Mouse (Mus musculus): ENCODE data around the gene Mgst3. TPM values are rescaled to one million over a fixed set of nuclear protein-coding genes. Genes with fewer than 3 reads are reported as not detected.
A peak's percentile ranks its signal among the peaks of the same experiment; 100 is the strongest.

Mgst3 gene
- polyA plus RNA-seq, 1 experiment from 2014 or later = 226 TPM

DNA sequence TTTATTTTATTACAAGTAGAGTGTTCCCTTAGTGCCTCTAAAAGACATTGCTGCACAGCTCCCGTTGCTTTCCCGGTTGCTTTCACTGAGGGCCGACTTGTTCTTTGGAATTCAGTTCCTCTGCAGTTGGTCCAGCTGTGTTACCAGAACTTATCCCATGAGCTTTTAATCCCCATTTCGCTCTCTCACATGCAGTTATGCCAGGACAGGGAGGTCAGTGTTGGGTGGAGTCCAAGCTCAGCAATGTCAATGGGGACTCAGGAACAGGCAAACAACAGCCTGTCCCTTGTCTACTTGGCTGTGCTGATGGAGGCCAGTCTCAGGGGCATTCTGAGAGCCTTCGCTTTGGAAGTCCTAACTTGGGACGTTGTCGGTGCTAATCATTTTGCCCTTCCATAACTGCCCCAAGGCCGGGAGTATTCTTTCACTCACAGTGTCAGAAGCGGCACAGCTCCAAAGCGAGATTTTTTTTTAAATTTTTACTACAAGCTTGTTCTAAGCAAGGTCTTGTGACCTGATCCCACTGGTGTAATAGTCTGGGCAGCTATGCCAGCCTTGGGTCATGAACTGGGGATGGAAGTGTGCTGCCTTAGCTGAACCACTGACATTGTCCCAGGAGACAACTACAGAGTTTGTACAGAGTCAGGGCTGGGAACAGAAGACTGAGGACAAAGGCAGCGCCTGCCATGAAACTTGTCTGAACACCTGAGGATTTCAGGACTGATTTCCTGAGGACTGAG, 29.0 kb upstream of the Mgst3 start:
- H3K4me2 ChIP-seq (ENCODE audit: low read depth, low read length) = no peak overlapping the region
- H3K4me1 ChIP-seq (ENCODE audit: control insufficient read depth, insufficient read depth, low read length) = no peaks in the 10 kb centered on the region
- no peak overlapping the region for H3K9ac ChIP-seq (replicated peaks; ENCODE audit: low read depth, low read length)
- no peaks in the 10 kb centered on the region for H3K27me3 ChIP-seq (ENCODE audit: control insufficient read depth, insufficient read depth, low read length)
- H3K27ac ChIP-seq (ENCODE audit: low read depth, low read length) = no peak overlapping the region
- no peak overlapping the region for H3K4me3 ChIP-seq (ENCODE audit: low read depth, low read length)
- H3K9me3 ChIP-seq (ENCODE audit: control insufficient read depth, low read length) = no peaks in the 10 kb centered on the region
- no peak for ATAC-seq (ENCODE audit: low read depth)
- 82% methylated on average over 11 of the region's 11 CpGs for WGBS
- no peaks in the 10 kb centered on the region for H3K36me3 ChIP-seq (ENCODE audit: control insufficient read depth, insufficient read depth, low read length)

DNA sequence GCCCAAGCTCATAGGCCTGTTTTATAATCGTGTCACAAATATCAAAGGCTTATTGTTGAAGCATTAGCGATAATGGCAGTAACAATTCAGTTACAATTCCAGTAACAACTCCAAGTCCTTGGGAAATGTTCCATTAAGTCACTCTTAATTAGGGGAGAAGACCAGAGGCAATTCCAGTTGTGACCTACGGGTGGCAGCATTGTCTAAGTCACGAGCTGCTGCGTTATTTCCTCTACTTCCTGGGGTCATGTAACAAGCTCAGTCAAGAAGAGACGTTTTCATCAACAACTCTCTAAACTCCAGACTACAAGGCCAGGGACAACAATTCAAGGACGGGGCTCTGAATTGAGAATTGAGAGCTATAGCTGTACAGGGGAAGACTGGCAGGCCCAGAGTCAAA, 21.2 kb upstream of the Mgst3 start:
- 4% methylated on average over 7 of the region's 7 CpGs for WGBS
- Histone ChIP-seq H3K4me2 (ENCODE audit: low read depth, low read length) (no peak overlapping the region), H3K27ac (ENCODE audit: low read depth, low read length) (no peak overlapping the region), H3K9ac (replicated peaks; ENCODE audit: low read depth, low read length) (no peak overlapping the region), H3K4me3 (ENCODE audit: low read depth, low read length) (no peak overlapping the region), H3K9me3 (ENCODE audit: control insufficient read depth, low read length) (no peaks in the 10 kb centered on the region), H3K36me3 (ENCODE audit: control insufficient read depth, insufficient read depth, low read length) (no peaks in the 10 kb centered on the region), H3K4me1 (ENCODE audit: control insufficient read depth, insufficient read depth, low read length) (no peaks in the 10 kb centered on the region), H3K27me3 (ENCODE audit: control insufficient read depth, insufficient read depth, low read length) (no peaks in the 10 kb centered on the region)
- ATAC-seq (ENCODE audit: low read depth) = peak; percentile 54

DNA sequence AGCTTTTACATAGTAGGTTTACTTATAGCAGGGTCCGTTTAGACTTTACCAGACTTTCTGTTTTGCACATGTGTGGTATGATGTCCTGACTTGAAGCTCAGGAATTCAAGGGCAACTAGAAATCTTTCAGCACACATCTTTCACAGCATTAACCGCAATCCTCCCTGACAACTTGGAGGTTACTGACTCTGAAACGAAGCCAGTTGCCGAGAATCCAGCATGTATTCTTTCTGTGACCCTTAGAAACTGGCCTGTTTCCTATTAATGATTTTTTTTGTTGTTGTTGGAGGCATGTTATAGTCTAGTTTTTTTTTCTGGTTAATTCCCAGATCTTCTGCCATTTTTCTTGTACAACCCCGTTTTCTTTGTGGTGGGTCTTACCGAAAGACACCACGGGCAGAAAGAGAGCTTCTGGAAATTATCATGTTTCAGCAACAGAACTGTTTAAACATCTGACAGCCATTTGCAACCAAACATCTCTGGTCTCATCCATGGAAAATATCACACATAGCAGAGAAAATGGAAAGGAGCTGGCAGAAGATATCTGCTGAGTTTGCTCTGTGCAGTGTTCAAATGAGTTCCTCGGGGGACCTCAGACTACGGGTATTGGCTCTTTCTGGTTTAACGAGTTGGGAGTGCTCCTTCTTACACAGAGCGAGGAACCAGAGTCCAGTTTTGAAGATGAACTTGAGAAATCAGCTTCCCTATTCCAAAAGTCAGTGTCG, 18.5 kb upstream of the Mgst3 start:
- Histone ChIP-seq H3K27ac (ENCODE audit: low read depth, low read length) (no peak overlapping the region), H3K4me1 (ENCODE audit: control insufficient read depth, insufficient read depth, low read length) (no peaks in the 10 kb centered on the region), H3K27me3 (ENCODE audit: control insufficient read depth, insufficient read depth, low read length) (no peaks in the 10 kb centered on the region), H3K9ac (replicated peaks; ENCODE audit: low read depth, low read length) (no peak overlapping the region), H3K4me2 (ENCODE audit: low read depth, low read length) (no peak overlapping the region), H3K9me3 (ENCODE audit: control insufficient read depth, low read length) (no peaks in the 10 kb centered on the region), H3K36me3 (ENCODE audit: control insufficient read depth, insufficient read depth, low read length) (no peaks in the 10 kb centered on the region), H3K4me3 (ENCODE audit: low read depth, low read length) (no peak overlapping the region)
- no peak for ATAC-seq (ENCODE audit: low read depth)
- 81% methylated on average over 12 of the region's 12 CpGs for WGBS

DNA sequence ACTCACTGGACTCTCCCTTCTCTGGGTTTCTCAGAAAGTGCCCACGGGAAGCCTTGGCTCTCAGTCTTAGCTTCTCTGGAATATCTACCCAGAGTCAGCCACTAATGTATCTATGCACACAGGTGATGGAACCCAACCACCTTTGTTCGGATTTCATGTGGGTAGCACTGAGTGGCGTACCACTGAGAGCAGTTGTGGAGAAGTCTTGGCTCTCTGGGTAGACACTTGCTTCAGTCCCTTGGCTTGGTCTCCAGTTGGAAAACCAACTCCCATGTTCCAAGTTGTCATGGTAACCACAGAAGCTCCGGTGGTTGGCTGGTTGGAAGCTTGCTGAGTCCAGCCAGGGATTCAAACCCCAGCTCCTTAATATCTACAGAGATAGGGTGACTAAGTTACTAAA, 16.0 kb upstream of the Mgst3 start:
- Histone ChIP-seq H3K9me3 (ENCODE audit: control insufficient read depth, low read length) (no peaks in the 10 kb centered on the region), H3K9ac (replicated peaks; ENCODE audit: low read depth, low read length) (no peak overlapping the region), H3K4me3 (ENCODE audit: low read depth, low read length) (no peak overlapping the region), H3K27ac (ENCODE audit: low read depth, low read length) (no peak overlapping the region), H3K27me3 (ENCODE audit: control insufficient read depth, insufficient read depth, low read length) (no peaks in the 10 kb centered on the region), H3K4me1 (ENCODE audit: control insufficient read depth, insufficient read depth, low read length) (no peaks in the 10 kb centered on the region), H3K4me2 (ENCODE audit: low read depth, low read length) (no peak overlapping the region), H3K36me3 (ENCODE audit: control insufficient read depth, insufficient read depth, low read length) (no peaks in the 10 kb centered on the region)
- 82% methylated on average over 4 of the region's 4 CpGs for WGBS
- ATAC-seq (ENCODE audit: low read depth) = no peak

DNA sequence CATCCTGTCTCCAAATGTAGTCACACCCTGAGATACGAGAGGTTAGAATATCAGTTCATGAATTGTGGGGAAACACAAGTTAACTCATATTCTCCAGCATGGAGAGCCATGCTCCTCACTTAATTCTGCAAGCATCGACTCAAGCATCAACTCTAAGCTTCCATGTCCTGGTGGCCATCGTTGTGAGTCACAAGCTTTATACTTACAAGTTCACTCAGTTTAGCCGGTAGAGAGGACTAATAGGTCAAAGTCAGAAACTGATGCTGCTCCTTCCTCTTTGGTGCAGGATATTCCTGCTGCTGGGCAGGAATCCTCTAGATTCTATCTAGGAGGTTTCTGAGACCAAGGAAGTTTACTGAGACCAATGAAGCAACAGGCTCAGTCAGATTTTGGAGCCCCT, 11.6 kb upstream of the Mgst3 start:
- no peak overlapping the region for H3K9ac ChIP-seq (replicated peaks; ENCODE audit: low read depth, low read length)
- H3K27ac ChIP-seq (ENCODE audit: low read depth, low read length) = no peak overlapping the region
- no peaks in the 10 kb centered on the region for H3K27me3 ChIP-seq (ENCODE audit: control insufficient read depth, insufficient read depth, low read length)
- no peak overlapping the region for H3K4me2 ChIP-seq (ENCODE audit: low read depth, low read length)
- 88% methylated on average over 4 of the region's 4 CpGs for WGBS
- H3K4me3 ChIP-seq (ENCODE audit: low read depth, low read length) = no peak overlapping the region
- H3K4me1 ChIP-seq (ENCODE audit: control insufficient read depth, insufficient read depth, low read length) = no peaks in the 10 kb centered on the region
- H3K9me3 ChIP-seq (ENCODE audit: control insufficient read depth, low read length) = no peaks in the 10 kb centered on the region
- no peak for ATAC-seq (ENCODE audit: low read depth)
- no peaks in the 10 kb centered on the region for H3K36me3 ChIP-seq (ENCODE audit: control insufficient read depth, insufficient read depth, low read length)

DNA sequence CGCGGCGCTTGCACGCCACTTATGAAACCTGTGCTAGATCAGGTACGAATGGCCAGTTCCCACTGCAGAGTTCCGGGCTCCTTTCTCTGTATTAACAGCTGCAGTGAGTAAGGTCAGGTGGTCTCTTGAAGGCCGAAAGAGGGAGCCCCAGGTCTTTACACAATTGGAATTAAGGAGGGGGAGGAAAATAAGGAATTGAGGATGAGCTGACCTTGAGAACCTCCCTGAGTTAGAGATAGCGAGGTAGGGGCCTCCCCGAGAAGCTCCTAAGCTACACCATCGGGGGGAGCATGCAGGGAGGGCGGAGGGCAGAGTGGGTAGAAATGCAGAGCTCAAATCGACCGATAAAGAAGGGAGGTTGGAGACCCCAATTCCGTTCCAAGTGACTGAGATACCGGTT, 360 bp downstream of the Mgst3 start:
- Histone ChIP-seq H3K27ac (ENCODE audit: low read depth, low read length) (0 out of 2 replicates have a peak overlapping the region, but pooled peaks have one; percentile 1), H3K36me3 (ENCODE audit: control insufficient read depth, insufficient read depth, low read length) (no peaks in the 10 kb centered on the region), H3K4me2 (ENCODE audit: low read depth, low read length) (peak overlapping the region; percentile 59), H3K4me1 (ENCODE audit: control insufficient read depth, insufficient read depth, low read length) (peaks cover 5% of the 10 kb centered on the region), H3K9ac (replicated peaks; ENCODE audit: low read depth, low read length) (peak overlapping the region; percentile 50), H3K27me3 (ENCODE audit: control insufficient read depth, insufficient read depth, low read length) (no peaks in the 10 kb centered on the region), H3K9me3 (ENCODE audit: control insufficient read depth, low read length) (no peaks in the 10 kb centered on the region), H3K4me3 (ENCODE audit: low read depth, low read length) (peak overlapping the region; percentile 59)
- under 1% methylated on average over 15 of the region's 15 CpGs for WGBS
- ATAC-seq (ENCODE audit: low read depth) = peak; percentile 63

DNA sequence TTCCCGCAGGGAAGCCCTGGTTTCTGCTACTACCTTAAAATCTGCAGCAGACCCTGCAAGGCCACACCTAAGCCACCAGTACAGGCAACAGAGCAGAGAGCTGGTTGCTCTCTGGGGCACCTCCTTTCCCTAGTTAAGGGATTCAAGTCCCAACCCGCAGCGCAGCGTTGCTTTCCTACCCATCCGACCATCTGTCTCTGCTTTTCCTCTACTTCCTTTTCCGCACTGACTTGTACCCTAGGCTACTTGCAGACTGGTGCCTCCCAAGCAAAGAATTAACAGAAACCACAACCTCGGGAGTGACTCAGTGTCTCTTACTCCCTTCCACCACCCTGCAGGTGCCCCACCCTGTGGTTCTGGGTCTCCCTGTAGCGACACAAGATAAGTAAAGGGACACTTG, 954 bp downstream of the Mgst3 start:
- 11% methylated on average over 8 of the region's 8 CpGs for WGBS
- Histone ChIP-seq H3K9ac (replicated peaks; ENCODE audit: low read depth, low read length) (peak overlapping the region; percentile 50), H3K27me3 (ENCODE audit: control insufficient read depth, insufficient read depth, low read length) (no peaks in the 10 kb centered on the region), H3K36me3 (ENCODE audit: control insufficient read depth, insufficient read depth, low read length) (no peaks in the 10 kb centered on the region), H3K4me2 (ENCODE audit: low read depth, low read length) (peak overlapping the region; percentile 59), H3K9me3 (ENCODE audit: control insufficient read depth, low read length) (no peaks in the 10 kb centered on the region), H3K27ac (ENCODE audit: low read depth, low read length) (peak overlapping the region; percentile 4; the same call in 1 of the 2 replicates), H3K4me3 (ENCODE audit: low read depth, low read length) (peak overlapping the region; percentile 59), H3K4me1 (ENCODE audit: control insufficient read depth, insufficient read depth, low read length) (peaks cover 5% of the 10 kb centered on the region)
- no peak for ATAC-seq (ENCODE audit: low read depth)

DNA sequence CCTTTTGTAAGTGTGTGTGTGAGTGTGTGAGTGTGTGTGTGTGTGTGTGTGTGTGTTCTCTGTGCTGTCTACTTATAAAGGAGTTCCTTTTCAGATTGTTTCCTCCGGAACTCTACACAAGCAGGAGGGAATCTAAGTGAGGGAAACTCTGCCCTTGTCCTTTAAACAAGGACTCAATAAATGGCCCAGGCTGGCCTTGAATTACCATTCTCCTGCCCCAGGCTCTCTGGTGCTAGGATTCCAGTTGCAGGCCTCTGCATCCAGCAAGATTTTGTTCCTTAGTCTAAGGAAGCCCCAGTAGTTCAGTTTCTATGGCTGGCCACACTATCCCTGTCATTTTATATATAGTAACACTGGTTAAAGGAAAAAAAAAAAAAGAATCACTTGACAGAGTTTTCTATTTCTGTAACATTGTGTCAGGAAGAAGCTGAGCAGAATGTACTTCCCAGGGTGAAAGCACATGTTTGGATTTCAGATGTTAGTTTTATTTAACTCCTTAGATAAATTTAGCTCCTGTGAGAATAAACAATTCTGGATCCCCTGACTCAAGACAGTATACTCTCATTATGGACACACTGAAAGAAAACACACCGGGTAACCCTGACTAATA, 1.5 kb downstream of the Mgst3 start:
- 47% methylated on average over 2 of the region's 2 CpGs for WGBS
- peak overlapping the region; percentile 59 for H3K4me2 ChIP-seq (ENCODE audit: low read depth, low read length)
- peaks cover 5% of the 10 kb centered on the region for H3K4me1 ChIP-seq (ENCODE audit: control insufficient read depth, insufficient read depth, low read length)
- no peaks in the 10 kb centered on the region for H3K27me3 ChIP-seq (ENCODE audit: control insufficient read depth, insufficient read depth, low read length)
- H3K9me3 ChIP-seq (ENCODE audit: control insufficient read depth, low read length) = no peaks in the 10 kb centered on the region
- no peaks in the 10 kb centered on the region for H3K36me3 ChIP-seq (ENCODE audit: control insufficient read depth, insufficient read depth, low read length)
- no peak overlapping the region for H3K27ac ChIP-seq (ENCODE audit: low read depth, low read length)
- H3K4me3 ChIP-seq (ENCODE audit: low read depth, low read length) = peak overlapping the region; percentile 59
- ATAC-seq (ENCODE audit: low read depth) = no peak
- peak overlapping the region; percentile 50 for H3K9ac ChIP-seq (replicated peaks; ENCODE audit: low read depth, low read length)

DNA sequence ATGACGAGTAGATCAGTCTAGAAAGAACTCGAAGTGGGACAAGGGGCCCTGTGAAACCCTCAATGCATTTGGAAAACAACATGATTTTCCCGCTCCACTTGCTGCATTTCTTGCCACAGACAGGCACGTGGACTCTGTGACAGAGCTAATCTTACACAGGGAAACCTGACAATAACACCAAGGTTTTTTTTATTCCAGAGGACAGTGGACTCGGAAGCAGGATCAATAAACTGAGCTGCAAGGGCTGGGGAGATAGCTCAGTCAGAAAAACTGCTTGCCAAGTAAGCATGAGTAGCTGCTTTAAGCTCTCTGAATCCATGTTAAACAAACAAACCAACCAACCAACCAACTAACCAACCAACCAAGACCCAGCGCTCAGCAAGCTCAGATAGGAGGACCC, 2.4 kb downstream of the Mgst3 start:
- WGBS = 79% methylated on average over 6 of the region's 6 CpGs
- H3K9me3 ChIP-seq (ENCODE audit: control insufficient read depth, low read length) = no peaks in the 10 kb centered on the region
- H3K4me1 ChIP-seq (ENCODE audit: control insufficient read depth, insufficient read depth, low read length) = peaks cover 5% of the 10 kb centered on the region
- no peaks in the 10 kb centered on the region for H3K36me3 ChIP-seq (ENCODE audit: control insufficient read depth, insufficient read depth, low read length)
- no peak for ATAC-seq (ENCODE audit: low read depth)
- H3K4me2 ChIP-seq (ENCODE audit: low read depth, low read length) = no peak overlapping the region
- H3K27ac ChIP-seq (ENCODE audit: low read depth, low read length) = no peak overlapping the region
- no peak overlapping the region for H3K9ac ChIP-seq (replicated peaks; ENCODE audit: low read depth, low read length)
- no peaks in the 10 kb centered on the region for H3K27me3 ChIP-seq (ENCODE audit: control insufficient read depth, insufficient read depth, low read length)
- no peak overlapping the region for H3K4me3 ChIP-seq (ENCODE audit: low read depth, low read length)

Data from neural tube, embryonic 14.5 days (tissue).